Mouse (Mus musculus) left cerebral cortex, postnatal 36 days (tissue): ENCODE measurements around the gene 1110017D15Rik. TPM values are rescaled to one million over a fixed set of nuclear protein-coding genes. Genes with fewer than 3 reads are reported as not detected.

ENCODE experiments used
- DNase-seq, 2 experiments: peaks; one replicate each; pipeline ENCODE4 v3.0.0; 2021 to 2022; ENCODE audit warnings: low spot score in 2 of 2, mixed read lengths in 1 of 2
- intact Hi-C: fragments of 180-260 bp; cut with DNase I; formaldehyde crosslinking; loops from one replicate; pipeline ENCODE4 v1.15.1; 2025
- total RNA-seq, 2 experiments: library from RNA; stranded (reverse); gene quantifications; 2 replicates each; pipeline ENCODE4 v1.2.3; 2021

Gene 1110017D15Rik
- total RNA-seq, 2 experiments from 2014 or later, result 3.4 to 5.9 TPM

DNA sequence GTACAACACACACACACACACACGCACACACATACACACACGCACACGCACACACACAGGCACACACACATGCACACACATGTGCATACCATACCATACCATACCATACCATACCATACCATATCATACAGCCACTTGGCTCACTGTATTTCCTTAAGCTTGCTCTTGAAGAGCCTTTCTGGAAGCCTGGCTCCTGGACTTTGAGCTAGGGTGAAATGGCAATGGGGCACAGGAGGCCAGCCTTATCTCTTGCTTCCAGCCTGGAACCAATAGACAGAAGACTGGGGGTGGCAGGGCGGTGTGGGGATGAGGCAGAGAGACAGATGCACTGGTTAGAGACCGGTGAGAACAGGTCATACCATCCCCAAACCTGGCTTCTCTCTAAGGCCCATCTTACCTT lies 2.1 kb upstream of the 1110017D15Rik start:
- no peak for DNase-seq
- intact Hi-C loops, result no loop called here

DNA sequence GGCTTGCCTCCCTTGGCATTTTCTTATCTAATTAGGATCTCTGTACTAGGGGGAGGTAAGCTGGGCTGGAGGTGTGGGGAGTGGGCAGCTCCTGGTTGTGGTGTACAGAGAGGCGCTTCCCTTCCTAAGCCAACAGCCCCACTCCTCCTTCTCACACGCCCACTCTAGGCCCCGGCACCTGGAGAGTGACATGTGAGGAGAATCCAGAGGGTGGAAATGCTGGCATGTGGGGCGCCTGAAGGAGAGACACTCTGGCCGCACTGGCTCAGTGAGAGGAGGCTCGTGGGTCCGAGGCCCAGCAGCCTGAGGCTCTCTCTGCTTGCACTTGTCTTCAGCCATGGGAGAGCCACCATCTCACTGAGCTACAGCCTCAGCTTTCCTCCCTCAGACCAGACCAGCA lies 1.2 kb upstream of the 1110017D15Rik start:
- intact Hi-C loops, result no loop called here
- DNase-seq, result peak in 1 of 2 experiments; percentile 38

DNA sequence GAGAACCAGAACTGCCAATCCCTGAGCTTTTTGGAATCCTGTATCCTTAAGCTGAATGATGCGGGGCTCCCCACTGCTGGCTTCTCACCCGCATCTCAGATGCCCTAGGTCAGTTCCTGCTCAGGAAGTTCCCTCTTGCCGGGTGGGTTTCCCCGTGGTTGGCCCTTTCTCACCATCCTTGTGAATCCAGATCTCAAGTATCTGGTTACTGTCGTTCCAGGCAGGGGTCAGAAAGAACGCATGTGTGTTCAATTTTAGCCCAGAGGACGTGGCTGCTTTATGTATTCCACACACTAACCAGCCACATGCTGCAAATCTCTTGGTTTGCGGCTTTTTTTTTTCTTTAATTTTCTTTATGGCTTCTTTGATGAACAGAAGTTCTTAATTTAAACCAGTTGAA lies 3.4 kb downstream of the 1110017D15Rik start:
- no peak for DNase-seq
- intact Hi-C loops, result no loop called here

DNA sequence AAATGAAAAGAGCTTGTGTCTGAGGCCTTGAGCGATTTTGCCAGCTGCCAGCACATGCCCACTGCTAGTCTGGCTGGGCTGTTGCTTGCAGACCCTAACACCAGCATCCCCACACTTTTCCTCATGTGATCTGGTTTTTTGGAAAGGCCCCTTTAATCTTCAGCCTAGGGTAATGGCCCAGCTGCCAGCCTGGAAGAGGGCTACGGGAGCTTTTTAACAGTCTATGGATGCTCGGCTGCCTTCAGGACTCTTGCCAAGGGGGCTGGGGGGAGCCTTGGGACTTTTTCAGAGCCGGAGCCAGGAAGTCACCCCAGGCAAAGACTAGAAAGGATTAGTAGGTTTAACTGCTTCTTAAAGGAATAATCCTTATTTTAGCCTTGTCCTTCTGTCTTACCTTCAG lies 3.8 kb downstream of the 1110017D15Rik start:
- intact Hi-C loops, result no loop called here
- no peak for DNase-seq

DNA sequence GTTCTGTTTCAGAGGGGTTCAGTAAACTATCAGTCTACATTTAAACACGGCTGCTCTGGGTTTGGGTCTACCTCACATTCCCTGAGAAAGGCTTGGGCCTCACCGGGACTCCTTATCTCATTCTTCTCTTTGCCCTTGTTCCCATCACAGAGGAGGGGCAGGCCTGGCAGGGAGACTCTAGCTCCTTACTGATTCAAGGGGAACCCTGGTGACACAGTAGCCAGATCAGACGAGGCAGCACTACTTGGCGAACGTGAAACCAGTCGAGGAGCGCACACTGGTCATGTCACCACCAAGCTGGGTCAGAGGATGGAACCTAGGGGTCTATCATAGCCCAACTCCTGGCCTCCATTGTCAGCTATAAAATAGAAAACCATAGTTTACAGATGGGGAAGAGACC lies 9.1 kb downstream of the 1110017D15Rik start:
- intact Hi-C loops, result no loop called here

DNA sequence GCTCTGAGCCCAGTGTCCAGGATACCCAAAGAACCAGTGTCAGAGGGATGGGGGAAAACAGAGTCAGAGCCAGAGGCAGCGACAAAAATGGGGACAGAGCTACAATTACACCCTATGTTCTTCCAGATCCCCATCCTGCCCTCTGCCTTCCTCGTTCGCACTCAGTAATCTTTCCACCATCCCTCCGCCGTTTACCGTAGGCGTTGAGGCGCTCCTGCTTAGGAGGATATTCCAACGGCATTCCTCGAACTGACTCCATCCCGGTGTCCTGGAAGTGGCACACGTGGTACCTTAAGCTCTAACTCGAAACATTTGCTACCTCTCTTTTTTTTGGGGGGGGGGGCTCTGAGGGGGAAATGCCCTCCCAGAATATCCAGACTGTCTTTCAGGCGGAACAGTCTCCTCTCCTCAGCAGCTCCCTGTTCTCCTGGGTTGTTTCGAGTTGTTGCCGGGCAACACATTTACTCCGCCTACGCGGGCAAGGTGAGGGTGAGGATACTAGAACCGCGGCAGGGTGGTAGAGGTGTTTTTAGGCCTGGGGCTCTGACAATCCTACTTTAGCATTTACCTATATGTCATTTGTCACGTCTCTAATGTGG lies 9.7 kb downstream of the 1110017D15Rik start:
- no peak for DNase-seq
- intact Hi-C loops, result no loop called here

More for the DNA sequence above, 9.1 kb downstream of the 1110017D15Rik start:
- no peak for DNase-seq

DNA sequence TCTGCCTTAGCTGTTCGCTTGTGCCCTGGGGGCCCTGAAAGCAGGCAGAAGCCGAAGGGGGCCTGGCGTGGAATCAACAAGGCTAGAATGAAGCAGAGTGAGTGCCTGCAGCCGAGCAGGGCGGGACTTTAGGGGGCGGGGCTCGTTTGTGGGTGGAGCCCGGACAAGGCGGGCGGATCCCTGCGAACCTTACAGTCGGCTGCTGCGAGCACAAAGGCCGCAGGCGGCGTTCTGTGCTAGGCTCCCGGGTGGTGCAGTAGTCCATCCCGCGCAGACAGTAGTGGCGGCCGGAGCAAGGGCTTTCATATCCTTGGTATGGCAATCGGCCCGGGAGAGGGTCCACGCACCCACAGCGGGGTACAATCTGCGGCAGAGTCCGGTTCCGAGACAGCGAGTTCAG lies 10.2 kb downstream of the 1110017D15Rik start:
- intact Hi-C loops, result no loop called here
- peak; percentile 80 to 83 for DNase-seq

DNA sequence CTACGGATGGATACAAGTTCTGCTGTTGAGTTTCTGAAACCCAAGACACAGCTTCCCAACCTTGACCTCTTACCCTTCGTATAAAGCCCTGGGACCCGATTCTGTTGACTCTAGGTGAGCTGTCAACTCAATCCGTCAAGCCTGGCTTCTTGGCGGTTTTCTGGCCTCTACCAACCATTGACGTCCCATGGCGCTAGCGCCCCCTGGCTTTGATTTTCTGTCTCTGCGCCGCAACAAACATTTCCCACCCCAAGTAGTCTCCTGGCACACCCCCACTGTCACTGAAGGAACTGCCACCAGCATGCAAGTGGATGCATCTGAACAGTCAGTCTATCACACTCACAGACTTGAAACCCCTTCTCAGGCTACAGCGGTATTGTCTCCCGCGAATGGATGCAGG lies 11.0 kb downstream of the 1110017D15Rik start:
- DNase-seq, result peak in 1 of 2 experiments; percentile 47
- intact Hi-C loops, result no loop called here

DNA sequence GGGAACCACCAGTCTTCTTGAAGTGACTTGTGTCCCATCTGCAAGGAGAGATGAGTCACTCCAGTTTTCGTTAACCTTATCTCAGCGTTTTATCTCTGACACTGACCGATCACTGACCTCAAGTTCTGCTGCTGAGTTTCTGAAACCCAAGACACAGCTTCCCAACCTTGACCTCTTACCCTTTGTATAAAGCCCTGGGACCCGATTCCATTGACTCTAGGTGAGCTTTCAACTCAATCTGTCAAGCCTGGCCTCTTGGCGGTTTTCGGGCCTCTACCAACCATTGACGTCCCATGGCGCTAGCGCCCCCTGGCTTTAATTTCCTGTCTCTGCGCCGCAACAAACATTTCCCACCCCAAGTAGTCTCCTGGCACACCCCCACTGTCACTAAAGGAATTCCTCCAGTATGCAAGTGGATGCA lies 12.0 kb downstream of the 1110017D15Rik start:
- no peak for DNase-seq
- intact Hi-C loops, result no loop called here

DNA sequence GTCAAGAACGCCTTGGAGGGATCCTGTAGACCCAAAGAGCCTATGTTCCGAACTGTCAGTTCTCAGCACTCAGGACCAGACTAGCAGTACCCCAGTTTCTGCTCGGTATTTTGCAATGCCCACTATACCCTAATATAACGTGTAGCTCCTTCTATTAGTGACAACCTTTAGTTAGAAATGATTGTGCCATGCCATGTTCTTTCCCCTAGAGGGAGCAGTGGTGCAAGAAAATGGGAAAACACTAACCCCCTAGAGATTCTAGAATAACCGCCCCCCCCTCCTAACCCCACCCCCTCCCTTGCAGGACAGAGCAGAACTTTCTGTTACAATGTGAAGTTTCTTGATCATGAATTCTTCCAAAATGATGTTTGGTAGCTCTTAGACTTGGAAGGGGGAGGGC lies 12.8 kb downstream of the 1110017D15Rik start:
- intact Hi-C loops, result no loop called here
- no peak for DNase-seq

DNA sequence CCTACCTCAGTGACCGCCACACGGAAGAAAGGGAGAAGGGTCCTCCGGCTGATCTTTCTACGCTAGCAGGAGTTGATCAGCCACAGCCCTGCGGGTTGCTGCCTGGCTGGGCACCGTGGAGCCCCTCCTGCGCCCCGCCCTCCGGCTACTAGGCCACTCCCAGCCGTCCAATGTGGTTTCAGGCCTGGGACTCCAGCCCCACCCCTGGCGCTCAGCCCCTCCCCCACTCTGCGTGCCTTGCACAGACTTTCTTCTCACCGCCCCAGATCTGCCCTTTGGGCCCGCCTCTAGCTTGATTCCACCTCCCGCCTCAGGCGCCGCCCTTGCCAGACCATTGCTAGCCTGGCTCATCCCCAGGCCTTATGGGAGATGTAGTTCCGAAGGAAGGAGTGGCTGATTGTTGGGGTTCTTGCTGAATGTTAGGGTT lies 14.1 kb downstream of the 1110017D15Rik start, which contains the start of gene AI464131:
Gene AI464131 (minus strand): TSS at position 91 of the 427 bp plus-strand sequence.
- intact Hi-C loops, result loop anchor here (1.0 kb wide), 1 partner anchor 23 kb away; no protein-coding TSS in a partner anchor
- peak; percentile 89 for DNase-seq

DNA sequence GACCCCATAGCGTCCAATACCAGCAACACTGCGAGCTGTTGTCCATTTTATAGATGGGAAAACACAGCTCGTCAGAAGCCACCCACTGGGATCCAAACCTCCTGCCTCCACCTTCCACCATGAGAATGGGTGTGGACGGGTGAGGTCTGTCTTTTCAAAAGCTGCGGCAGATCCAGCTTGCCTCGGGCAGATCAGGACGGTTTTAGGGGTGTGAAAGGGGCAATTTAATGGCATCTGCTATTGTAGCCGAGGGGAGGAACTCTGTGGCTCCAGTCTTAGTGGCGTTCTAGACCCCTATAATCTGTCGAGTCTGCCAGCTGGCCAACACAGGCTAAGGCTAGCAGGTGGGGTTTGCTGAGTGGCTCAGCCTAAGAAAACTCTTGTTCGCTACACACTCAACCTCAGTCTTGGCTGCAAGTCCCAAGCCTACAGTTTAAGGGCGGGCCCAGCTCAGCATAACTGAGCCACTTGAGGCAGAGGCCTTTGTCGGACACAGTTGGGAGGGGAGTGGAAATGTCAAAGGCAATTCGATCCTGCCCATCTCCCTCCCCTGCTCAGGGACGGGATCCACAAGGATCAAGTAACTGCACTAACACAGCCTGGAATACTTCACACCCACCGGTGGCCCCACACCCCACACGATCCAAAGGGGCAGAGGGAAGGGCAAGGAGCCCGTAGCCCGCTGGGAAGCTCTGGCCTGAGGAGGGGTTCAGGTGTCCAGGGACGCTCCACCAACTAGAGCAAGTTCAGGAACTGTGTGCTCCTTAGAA lies 14.8 kb downstream of the 1110017D15Rik start:
- no peak for DNase-seq
- intact Hi-C loops, result loop anchor here (1.0 kb wide), 1 partner anchor 22 kb away; no protein-coding TSS in a partner anchor

DNA sequence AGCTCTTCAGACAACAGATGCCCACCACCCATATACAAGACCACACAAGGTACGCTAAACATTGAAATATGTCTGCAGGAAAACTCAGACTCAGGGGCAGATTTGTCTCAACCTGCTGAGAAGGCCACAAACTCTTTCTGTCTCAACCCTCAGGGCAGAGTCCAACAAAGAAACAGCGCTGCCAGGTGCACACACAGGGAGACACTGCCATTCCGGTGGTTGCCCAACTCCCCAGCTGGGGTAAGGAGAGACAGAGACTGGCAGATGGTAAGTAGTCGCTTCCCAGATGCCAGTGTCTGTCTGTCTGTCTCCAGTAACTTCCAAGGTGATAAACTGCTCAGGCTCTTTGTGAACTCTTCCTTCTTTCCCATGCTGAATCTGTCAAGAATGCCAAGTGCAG lies 16.3 kb downstream of the 1110017D15Rik start:
- DNase-seq, result no peak
- intact Hi-C loops, result no loop called here

DNA sequence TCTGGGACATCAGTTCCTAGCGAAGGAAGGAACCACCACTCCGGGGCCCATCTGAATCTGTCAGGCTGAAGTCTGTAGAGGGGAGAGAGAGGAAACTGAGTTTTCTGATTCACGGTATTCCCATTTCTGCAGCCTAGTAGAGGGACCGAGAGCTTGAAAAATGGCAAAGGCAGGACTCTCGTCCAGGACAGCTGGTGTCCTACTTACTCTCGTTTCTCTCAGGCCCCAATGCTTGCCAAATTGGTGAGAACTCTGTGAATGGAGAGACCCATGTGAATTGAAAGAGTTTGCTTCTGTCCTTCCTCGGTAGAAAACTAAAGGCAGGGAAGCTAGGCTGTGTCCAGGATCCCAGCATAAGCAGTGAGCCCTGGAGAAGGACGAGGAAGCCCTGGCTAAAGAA lies 17.5 kb downstream of the 1110017D15Rik start:
- no peak for DNase-seq
- intact Hi-C loops, result no loop called here

DNA sequence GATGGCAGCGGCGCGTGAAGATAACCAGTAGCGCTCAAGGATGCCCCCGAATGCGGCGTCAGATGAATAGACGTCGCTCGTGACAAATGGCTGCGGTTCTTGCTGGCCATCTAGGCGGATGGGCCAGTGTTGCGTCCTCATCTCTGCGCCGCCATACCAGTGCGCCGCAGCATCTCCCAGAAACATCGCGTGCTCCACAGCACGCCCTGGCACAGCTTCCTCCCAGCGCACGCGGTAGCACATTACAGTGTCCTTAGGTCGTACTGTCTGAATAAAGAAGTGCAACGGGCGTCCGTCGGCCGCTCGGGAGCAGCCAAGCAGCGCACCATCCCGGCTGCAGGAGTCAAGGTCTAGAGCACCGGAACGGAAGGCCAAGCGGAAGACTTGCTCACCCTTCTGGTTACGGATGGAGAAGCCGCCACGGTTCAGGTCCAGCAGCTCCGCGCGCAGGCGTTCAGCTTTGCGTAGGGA lies 18.2 kb downstream of the 1110017D15Rik start:
- DNase-seq, result no peak
- intact Hi-C loops, result no loop called here

DNA sequence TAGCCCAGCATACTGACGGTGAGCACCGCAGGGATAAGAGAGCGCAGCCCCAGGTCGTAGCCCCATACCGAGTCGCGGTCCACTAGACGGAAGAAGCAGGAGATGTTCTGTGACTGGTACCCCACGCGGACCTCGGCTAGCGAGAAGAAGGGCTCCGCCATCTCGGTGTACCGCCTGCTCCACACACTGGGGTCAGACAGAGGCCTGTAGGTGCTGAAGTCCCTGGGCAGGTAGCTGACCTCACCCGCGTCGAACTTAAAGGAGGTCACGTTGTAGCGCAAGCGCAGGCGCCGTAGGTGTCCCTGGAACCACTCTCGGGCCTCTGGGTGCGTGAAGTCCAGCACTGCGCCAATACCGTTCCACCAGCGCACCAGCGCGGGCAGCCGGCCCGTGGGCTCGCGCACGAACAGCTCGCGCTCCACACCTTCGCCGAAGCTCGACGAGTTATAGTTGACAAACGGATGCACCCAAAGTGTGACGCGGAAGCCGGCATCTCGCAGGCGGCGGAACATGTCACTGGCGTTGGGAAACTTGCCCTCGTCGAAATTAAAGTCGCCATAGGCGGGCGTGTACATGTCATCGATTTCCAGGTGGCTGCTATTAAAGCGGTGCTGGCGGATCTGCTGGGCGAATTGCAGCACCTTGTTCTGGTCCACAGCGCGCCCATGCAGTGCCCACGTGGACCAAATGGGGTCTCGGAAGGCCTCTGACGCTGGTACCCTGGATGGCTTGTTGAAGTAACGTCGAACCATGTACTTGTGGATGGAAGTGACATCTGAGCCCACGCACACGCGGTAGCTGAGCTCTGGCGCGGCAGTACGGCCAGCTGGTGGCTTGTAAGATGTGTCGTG lies 18.9 kb downstream of the 1110017D15Rik start:
- intact Hi-C loops, result no loop called here

DNA sequence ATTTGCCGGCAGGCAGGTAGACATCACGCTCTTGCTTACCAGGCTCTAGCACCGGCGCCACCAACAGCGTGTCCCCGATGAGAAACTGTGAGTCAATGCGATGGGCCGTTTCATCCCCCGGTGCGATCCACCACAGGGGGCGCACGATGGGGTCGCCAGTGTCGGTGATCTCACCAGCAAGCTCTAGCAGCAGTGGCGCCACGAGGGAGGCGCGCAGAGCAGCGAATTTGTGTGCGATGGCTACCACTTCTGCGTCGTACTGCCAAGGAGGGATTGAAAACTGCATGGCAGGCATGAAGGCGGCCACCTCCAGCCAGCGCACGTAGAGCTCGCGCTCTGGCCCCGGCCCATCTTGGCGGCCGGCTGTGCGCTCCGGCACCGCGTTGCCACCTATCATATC lies 19.6 kb downstream of the 1110017D15Rik start:
- intact Hi-C loops, result no loop called here
- DNase-seq, result no peak

More for the DNA sequence above, 18.9 kb downstream of the 1110017D15Rik start:
- DNase-seq, result no peak

DNA sequence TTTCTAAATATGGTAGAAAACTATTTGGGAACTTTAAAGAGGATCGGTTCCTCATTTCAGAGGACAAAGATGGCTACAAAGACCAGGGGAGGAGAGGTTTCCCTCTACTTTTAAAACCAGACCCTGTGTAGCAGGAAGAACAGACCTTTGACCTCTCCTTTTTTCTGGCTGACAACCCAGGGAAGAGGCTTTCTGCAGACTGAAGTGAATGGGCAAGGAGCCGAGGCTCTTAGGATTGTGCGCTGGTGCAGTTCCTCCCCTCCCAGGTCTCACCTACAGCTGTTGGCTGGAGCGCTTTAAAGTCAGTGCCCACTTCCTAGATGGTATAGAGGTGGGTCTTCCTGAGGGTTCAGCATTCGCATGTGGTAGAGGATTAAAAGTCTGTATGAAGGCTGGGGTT lies 20.1 kb downstream of the 1110017D15Rik start:
- intact Hi-C loops, result no loop called here
- no peak for DNase-seq

DNA sequence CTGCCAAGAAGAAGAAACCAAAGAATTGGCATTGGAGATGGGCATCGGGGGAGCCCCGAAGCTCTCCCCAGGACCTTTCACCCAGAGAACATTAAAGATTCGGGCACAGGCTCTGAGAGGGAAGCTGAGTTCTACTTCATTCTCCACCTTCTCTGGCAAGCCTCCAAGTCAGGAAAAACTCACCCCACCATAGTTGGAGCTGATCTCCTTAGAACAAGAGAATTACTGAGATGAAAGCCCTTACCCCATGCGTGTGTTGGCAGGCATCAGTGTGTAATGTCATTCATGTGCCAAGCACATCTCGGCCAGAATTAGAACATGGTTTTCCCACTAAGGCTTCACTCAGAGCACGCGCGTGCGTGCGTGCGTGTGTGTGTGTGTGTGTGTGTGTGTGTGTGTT lies 21.3 kb downstream of the 1110017D15Rik start:
- intact Hi-C loops, result no loop called here
- DNase-seq, result no peak

DNA sequence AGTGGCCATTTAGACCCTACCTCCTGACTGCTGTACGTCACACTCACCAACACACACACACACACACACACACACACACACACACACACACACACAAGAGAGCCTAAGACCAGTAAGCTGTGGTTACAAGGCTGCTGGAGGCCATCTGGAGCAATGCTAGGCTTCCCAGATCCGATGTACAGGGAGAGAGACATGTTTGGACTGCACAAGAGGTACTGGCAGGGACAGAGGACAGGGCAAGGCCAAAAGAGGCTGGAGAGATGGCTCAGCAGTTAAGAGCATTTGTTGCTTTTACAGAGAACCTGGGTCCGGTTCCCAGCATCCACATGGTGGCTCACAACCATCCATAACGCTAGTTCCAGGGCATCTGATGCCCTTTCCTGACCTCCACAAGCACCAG lies 22.1 kb downstream of the 1110017D15Rik start:
- DNase-seq, result no peak
- intact Hi-C loops, result no loop called here
